Mouse (Mus musculus) heart, embryonic 11.5 days (tissue): ENCODE results near the gene Nrip2. TPM values are rescaled to one million over a fixed set of nuclear protein-coding genes. Genes with fewer than 3 reads are reported as not detected.

Experiments
- ATAC-seq: fragments of 200-750 bp; cut with Nextera tagmentation; replicated peaks from 2 replicates; pipeline ENCODE4 v1.8.0; 2017; ENCODE audit warnings: moderate library complexity; ENCODE audit not compliant: insufficient number of reproducible peaks, low FRiP score, low TSS enrichment
- H3K27ac ChIP-seq: fragments of 300-500 bp; sonication (generic); 2 replicates; pipeline ENCODE4 v1.5.1; 2014; ENCODE audit warnings: mild to moderate bottlenecking, low read depth, low read length
- H3K27me3 ChIP-seq: fragments of 300-500 bp; sonication (generic); 2 replicates; pipeline ENCODE4 v1.6.1; 2014; ENCODE audit warnings: mild to moderate bottlenecking, low read length, mixed read lengths; ENCODE audit not compliant: control insufficient read depth, insufficient read depth
- H3K36me3 ChIP-seq: fragments of 300-500 bp; sonication (generic); 2 replicates; pipeline ENCODE4 v1.6.1; 2014; ENCODE audit warnings: mild to moderate bottlenecking, low read length, moderate library complexity, mixed read lengths; ENCODE audit not compliant: control insufficient read depth, insufficient read depth
- H3K4me1 ChIP-seq: fragments of 300-500 bp; sonication (generic); 2 replicates; pipeline ENCODE4 v1.6.1; 2014; ENCODE audit warnings: low read length; ENCODE audit not compliant: control insufficient read depth, insufficient read depth
- H3K4me2 ChIP-seq: fragments of 300-500 bp; sonication (generic); 2 replicates; pipeline ENCODE4 v1.6.1; 2014; ENCODE audit warnings: mild to moderate bottlenecking, moderate library complexity
- H3K4me3 ChIP-seq: fragments of 300-500 bp; sonication (generic); 2 replicates; pipeline ENCODE4 v1.5.1; 2014; ENCODE audit warnings: low read depth, low read length
- H3K9ac ChIP-seq: fragments of 300-500 bp; sonication (generic); 2 replicates; pipeline ENCODE4 v1.6.1; 2014; ENCODE audit warnings: mild to moderate bottlenecking, low read depth, low read length, moderate library complexity
- H3K9me3 ChIP-seq: fragments of 300-500 bp; sonication (generic); replicated peaks from 2 replicates; pipeline ENCODE4 v1.6.1; 2016; ENCODE audit warnings: low read length; ENCODE audit not compliant: control insufficient read depth
- WGBS: fragments of 180-500 bp; shearing (Covaris S2); extraction: QIAGEN DNeasy Blood & Tissue Kit; methylation state at CpG from one replicate; pipeline ENCODE4 v1.1.7; 2014; ENCODE audit not compliant: insufficient replicate concordance; 5-methylcytosine and 5-hydroxymethylcytosine counted together
- polyA plus RNA-seq: library from polyadenylated mRNA; unstranded; fragments of >200 nt; fragmentation: Nextera tagmentation; extraction: Ambion mirVana; gene quantifications from 2 replicates; pipeline ENCODE4 v1.2.1, GENCODE M21; 2014

Nrip2 gene
- polyA plus RNA-seq, 1 experiment from 2014 or later, result 1.9 TPM

DNA sequence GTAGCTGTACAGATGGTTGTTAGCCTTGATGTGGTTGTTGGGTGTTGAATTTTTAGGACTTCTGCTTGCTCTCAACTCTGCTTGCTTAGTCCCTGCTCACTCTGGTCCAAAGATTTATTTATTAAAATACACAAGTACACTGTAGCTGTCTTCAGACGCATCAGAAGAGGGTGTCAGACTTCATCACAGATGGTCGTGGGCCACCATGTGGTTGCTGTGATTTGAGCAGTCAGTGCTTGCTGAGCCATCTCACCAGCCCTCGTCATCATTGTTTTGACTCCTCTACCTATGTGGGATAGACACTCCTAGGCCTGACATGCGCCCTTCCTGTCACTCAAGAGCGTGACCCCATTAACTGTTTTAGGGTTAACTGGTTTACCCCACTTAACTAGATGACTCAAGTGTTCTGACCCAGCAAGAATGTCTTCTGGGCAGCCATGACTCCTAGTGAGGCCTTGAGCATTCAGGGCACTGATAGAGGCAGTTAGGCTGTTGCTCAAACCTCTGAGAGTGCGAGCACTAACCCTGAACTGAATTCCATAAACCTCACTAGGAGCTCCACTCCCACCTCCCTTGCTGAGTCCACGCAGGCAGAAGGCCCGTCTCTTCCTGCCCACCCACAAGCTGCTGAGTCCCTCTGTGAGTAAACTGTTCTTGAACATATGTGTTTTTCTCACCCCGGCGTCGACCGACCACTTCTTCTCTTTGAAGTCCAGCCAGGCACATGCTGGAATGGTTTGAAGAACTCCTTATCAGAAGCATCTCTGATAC is 56.9 kb downstream of the Nrip2 start:
- H3K9me3 ChIP-seq, result no peaks in the 10 kb centered on the region
- no peak overlapping the region for H3K9ac ChIP-seq
- ATAC-seq, result no peak
- 70% methylated on average over 12 of the region's 12 CpGs for WGBS
- H3K4me3 ChIP-seq, result no peak overlapping the region
- H3K4me1 ChIP-seq, result no peaks in the 10 kb centered on the region
- H3K27me3 ChIP-seq, result no peaks in the 10 kb centered on the region
- no peak overlapping the region for H3K4me2 ChIP-seq
- H3K36me3 ChIP-seq, result no peaks in the 10 kb centered on the region
- no peak overlapping the region for H3K27ac ChIP-seq

DNA sequence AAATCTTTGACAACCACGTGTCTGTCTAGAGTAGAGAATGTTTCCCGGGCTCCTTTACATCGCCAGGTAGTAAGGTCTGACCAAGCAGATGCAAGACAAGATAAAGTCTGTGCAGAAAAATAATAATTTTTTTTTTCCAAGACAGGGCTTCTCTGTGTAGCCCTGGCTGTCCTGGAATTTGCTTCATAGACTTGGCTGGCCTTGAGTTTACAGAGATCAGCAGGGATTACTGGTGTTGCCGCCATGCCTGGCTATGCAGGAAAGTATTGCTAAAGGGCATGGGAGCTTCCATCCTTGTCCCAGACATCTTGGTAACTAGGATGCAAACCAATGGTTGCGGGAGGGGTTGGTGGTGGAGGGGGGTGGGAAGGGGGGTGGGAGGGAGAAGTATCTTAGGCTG is 58.1 kb downstream of the Nrip2 start:
- Histone ChIP-seq H3K4me1 (no peaks in the 10 kb centered on the region), H3K9ac (no peak overlapping the region), H3K4me3 (no peak overlapping the region), H3K36me3 (no peaks in the 10 kb centered on the region), H3K27ac (no peak overlapping the region), H3K4me2 (no peak overlapping the region), H3K27me3 (no peaks in the 10 kb centered on the region), H3K9me3 (no peaks in the 10 kb centered on the region)
- ATAC-seq, result no peak
- WGBS, result 76% methylated on average over 5 of the region's 5 CpGs

DNA sequence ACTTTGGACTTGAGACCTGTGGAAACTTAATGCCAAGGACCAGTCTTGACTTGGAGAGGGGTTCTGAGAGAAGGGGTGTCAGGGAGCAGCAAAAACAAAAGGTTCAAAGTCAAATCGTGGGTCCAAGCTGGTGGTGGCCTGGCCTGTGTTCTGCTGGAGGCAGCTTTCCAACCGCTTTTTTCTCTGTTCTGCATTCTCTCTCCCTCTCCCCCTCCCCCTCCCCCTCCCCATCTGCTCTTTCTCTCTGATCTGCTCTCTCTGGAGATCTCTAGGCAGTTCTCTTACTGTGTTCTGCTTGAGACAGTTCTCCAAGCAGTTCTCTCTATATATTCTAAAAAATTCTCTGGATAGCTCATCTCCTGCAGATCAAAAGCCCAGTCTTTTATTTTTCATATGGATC is 61.2 kb downstream of the Nrip2 start:
- Histone ChIP-seq H3K27me3 (no peaks in the 10 kb centered on the region), H3K4me1 (no peaks in the 10 kb centered on the region), H3K9me3 (0 out of 2 replicates have a peak, but pooled peaks cover 2% of the 10 kb centered on the region), H3K4me3 (no peak overlapping the region), H3K36me3 (no peaks in the 10 kb centered on the region), H3K9ac (no peak overlapping the region), H3K27ac (no peak overlapping the region), H3K4me2 (no peak overlapping the region)
- ATAC-seq, result no peak
- WGBS, result 20% methylated on average over 2 of the region's 2 CpGs

DNA sequence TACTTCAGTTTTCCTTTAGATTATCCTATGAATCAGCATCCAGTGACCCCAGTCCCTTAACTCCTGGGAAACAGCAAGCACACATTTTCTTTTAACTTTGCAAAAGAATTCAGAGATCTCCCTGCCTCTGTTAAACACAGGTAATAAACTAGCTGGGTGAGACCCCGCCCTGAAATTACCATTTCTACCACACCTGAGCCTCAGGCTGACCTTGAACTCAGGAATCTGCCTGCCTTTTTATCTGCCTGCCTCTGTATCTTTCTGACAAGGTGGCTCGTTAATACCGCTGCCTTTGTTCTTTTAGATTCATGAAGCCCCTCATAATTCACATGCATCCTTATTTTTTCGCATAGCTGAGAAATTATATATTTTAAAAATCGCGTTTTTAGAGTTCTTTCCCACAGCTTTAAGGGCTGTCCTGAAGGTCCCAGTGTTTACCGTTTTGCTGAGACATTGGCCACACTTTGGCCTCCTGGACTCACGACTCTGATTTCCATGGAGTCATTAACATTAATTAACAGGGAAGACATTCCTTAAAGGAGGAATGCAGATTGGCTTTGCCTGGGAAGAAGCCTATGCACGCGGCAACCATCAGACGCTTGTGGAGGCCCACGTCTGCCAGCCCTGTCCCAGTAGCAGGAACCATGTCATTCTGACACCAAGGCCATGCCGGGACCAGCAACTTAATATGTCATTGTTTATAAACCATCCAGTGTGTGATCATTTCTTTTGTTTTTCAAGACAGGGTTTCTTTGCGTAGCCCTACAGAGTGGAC is 61.8 kb downstream of the Nrip2 start:
- Histone ChIP-seq H3K9me3 (0 out of 2 replicates have a peak, but pooled peaks cover 2% of the 10 kb centered on the region), H3K36me3 (no peaks in the 10 kb centered on the region), H3K27ac (no peak overlapping the region), H3K27me3 (no peaks in the 10 kb centered on the region), H3K4me2 (no peak overlapping the region), H3K4me1 (no peaks in the 10 kb centered on the region), H3K4me3 (no peak overlapping the region), H3K9ac (no peak overlapping the region)
- 75% methylated on average over 14 of the region's 14 CpGs for WGBS
- ATAC-seq, result no peak

DNA sequence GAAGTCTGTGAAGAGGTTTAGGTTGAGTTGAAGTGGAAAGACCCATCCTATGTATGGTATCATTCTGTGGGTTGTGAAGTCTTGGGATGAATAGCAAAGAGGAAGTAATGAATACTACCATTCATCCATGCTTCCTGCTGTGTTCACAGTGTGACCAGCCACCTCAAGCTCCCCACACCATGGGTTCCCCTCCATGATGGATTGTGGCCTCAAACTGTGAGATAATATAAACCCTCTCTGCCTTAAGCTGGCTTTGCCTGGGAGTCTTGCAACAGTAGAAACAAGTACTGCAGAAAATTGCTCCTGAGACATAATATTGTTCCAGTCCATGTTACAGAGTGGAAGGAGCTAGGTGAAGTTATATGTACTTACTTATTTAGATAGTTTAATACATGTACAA is 62.5 kb downstream of the Nrip2 start:
- Histone ChIP-seq H3K36me3 (no peaks in the 10 kb centered on the region), H3K9me3 (0 out of 2 replicates have a peak, but pooled peaks cover 2% of the 10 kb centered on the region), H3K4me3 (no peak overlapping the region), H3K9ac (no peak overlapping the region), H3K27ac (no peak overlapping the region), H3K4me1 (no peaks in the 10 kb centered on the region; the same call in 1 of the 2 replicates), H3K4me2 (no peak overlapping the region), H3K27me3 (no peaks in the 10 kb centered on the region)
- ATAC-seq, result no peak

DNA sequence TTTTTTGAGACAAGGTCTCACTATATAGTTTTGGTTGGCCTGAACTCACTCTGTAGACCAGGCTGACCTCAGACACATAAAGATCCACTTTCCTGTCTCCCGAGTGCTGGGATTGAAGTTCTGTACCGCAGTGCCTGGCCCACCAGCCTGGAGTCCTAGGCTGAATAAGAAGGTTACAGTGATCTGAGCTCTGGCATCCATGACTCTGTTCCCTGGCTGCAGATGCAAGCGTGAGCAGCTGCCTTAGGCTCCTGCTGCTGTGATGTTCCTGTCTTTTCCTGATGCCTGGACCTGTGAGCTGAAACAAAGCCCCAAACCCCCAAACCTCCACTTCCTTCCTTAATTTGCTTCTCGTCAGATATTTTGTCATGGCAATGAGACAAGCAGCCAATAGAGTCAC is 65.9 kb downstream of the Nrip2 start:
- Histone ChIP-seq H3K36me3 (no peaks in the 10 kb centered on the region), H3K4me1 (no peaks in the 10 kb centered on the region; the same call in 1 of the 2 replicates), H3K27ac (no peak overlapping the region), H3K9ac (no peak overlapping the region), H3K4me2 (no peak overlapping the region), H3K27me3 (no peaks in the 10 kb centered on the region), H3K9me3 (0 out of 2 replicates have a peak, but pooled peaks cover 2% of the 10 kb centered on the region), H3K4me3 (no peak overlapping the region)
- 72% methylated on average over 4 of the region's 4 CpGs for WGBS
- no peak for ATAC-seq

Other genes starting within 250 kb of the Nrip2 start
- gene Tead4, start 98.5 kb upstream of the Nrip2 start, polyA plus RNA-seq, result 2.3 and 4.1 TPM in 2 replicates
- 10.5 and 14.9 TPM in 2 replicates for gene Tulp3, start 43.4 kb upstream of the Nrip2 start, polyA plus RNA-seq
- 101 and 105 TPM in 2 replicates for gene Rhno1, start 36.4 kb upstream of the Nrip2 start, polyA plus RNA-seq
- 23.1 and 26.1 TPM in 2 replicates for gene Foxm1, start 36.3 kb upstream of the Nrip2 start, polyA plus RNA-seq
- 0.21 and 0.42 TPM in 2 replicates for gene Tex52, start 23.8 kb upstream of the Nrip2 start, polyA plus RNA-seq
- not detected in 2 replicates for gene Gm44596, start 23.8 kb upstream of the Nrip2 start, polyA plus RNA-seq
- 25.8 and 26.3 TPM in 2 replicates for gene Itfg2, start 25.6 kb downstream of the Nrip2 start, polyA plus RNA-seq
- 270 and 303 TPM in 2 replicates for gene Fkbp4, start 39.4 kb downstream of the Nrip2 start, polyA plus RNA-seq
- gene Pzp, start 127.4 kb downstream of the Nrip2 start, polyA plus RNA-seq, result 0.24 and 1.1 TPM in 2 replicates
- gene A2ml1, start 182.3 kb downstream of the Nrip2 start, polyA plus RNA-seq, result 0.32 TPM in 1 of 2 replicates, not detected in the other
- not detected in 2 replicates for gene Klrb1a, start 224.2 kb downstream of the Nrip2 start, polyA plus RNA-seq